ENCODE assay signal across 9 mouse cellular contexts in the genomic region with DNA sequence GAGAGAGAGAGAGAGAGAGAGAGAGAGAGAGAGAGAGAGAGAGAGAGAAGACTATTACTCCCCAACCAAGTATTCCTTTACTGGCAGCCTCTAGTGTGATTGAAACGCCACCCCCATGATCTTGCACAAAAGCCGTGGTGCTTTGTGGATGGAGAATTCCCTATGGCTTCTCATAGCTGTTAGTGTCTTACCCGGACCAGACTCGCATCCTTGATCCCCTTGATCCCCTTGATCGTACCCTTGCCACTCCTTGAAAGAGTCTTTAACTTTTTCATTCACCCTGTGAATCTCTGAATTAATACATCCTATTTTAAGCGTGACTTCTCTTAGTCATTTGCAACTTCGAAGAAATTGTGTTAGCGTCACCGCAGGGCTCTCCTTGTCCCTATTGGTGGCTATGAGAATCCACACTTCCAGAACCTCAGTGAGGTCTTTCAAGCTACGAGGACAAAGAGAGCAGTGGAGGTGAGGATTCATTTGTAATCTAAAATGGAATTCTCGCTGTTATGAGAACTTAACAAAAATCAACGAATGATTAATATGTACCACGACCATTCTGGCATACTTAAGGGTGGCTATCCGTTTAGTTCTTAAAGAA. TPM values are rescaled to one million over a fixed set of nuclear protein-coding genes. Genes with fewer than 3 reads are reported as not detected.
A peak's percentile ranks its signal among the peaks of the same experiment; 100 is the strongest.
DNase-seq lines count a peak whose midpoint lies in the region; ATAC-seq lines count a peak whose summit lies in the region.
"Had no signal": no experiment of that assay in that cellular context is flagged by ENCODE, and none has a peak within 500 bp of the region (broad histone marks: within the 10 kb centered on the region; RNA-seq: fewer than 3 reads in every experiment).

No protein-coding gene starts in this region.

- H3K4me2 ChIP-seq in liver, embryonic 11.5 days, result peak overlapping the region; percentile 48
- peak overlapping the region; percentile 92 for H3K4me2 ChIP-seq in forebrain, embryonic 12.5 days
- H3K4me2 ChIP-seq in limb, embryonic 13.5 days (replicated peaks), result peak overlapping the region; percentile 80

- no peaks in the 10 kb centered on the region for H3K4me1 ChIP-seq in liver, embryonic 11.5 days (replicated peaks; ENCODE audit: control insufficient read depth, insufficient read depth, low read length)
- peaks cover 15% of the 10 kb centered on the region for H3K4me1 ChIP-seq in forebrain, embryonic 12.5 days
- peaks cover 15% of the 10 kb centered on the region for H3K4me1 ChIP-seq in limb, embryonic 13.5 days

- H3K27me3 ChIP-seq in liver, embryonic 11.5 days (replicated peaks; ENCODE audit: control insufficient read depth, insufficient read depth, low read length), result 0 out of 2 replicates have a peak, but pooled peaks cover 6% of the 10 kb centered on the region
- H3K27me3 ChIP-seq in forebrain, embryonic 12.5 days, result peaks cover 10% of the 10 kb centered on the region; the same call in 1 of the 2 replicates
- peaks cover 16% of the 10 kb centered on the region for H3K27me3 ChIP-seq in limb, embryonic 13.5 days

- no peaks in the 10 kb centered on the region for H3K9me3 ChIP-seq in liver, embryonic 11.5 days (ENCODE audit: control insufficient read depth, low read length)
- no peaks in the 10 kb centered on the region for H3K9me3 ChIP-seq in forebrain, embryonic 12.5 days
- H3K9me3 ChIP-seq in limb, embryonic 13.5 days, result no peaks in the 10 kb centered on the region

- no peak overlapping the region for H3K27ac ChIP-seq in liver, embryonic 11.5 days (ENCODE audit: low read depth, low read length)
- H3K27ac ChIP-seq in forebrain, embryonic 12.5 days, result no peak overlapping the region
- no peak overlapping the region for H3K27ac ChIP-seq in limb, embryonic 13.5 days

- DNase-seq in liver, embryonic 11.5 days (ENCODE audit: low spot score), result no peak
- DNase-seq in liver, result no peak
- DNase-seq in retina, embryonic 14.5 days (ENCODE audit: low spot score), result peak; percentile 23
- DNase-seq in spleen, postnatal 14 days (ENCODE audit: low spot score in 2 of 2), result no peak
- DNase-seq in adrenal gland, postnatal 25 days, result no peak
- DNase-seq in layer of hippocampus, postnatal 10 days (ENCODE audit: low spot score in 2 of 2), result no peak

- no peaks in the 10 kb centered on the region for H3K36me3 ChIP-seq in liver, embryonic 11.5 days (ENCODE audit: control insufficient read depth, insufficient read depth, low read length)
- H3K36me3 ChIP-seq in forebrain, embryonic 12.5 days (replicated peaks), result no peaks in the 10 kb centered on the region
- H3K36me3 ChIP-seq in limb, embryonic 13.5 days, result no peaks in the 10 kb centered on the region

- H3K4me3 ChIP-seq in liver, embryonic 11.5 days (ENCODE audit: low read depth, low read length), result no peak overlapping the region; the same call in 1 of the 2 replicates
- peak overlapping the region; percentile 48 for H3K4me3 ChIP-seq in forebrain, embryonic 12.5 days (replicated peaks)
- H3K4me3 ChIP-seq in limb, embryonic 13.5 days, result peak overlapping the region; percentile 43

- WGBS in liver, embryonic 11.5 days, result 16% methylated on average over 14 of the region's 14 CpGs
- WGBS in forebrain, embryonic 12.5 days, result 5% methylated on average over 14 of the region's 14 CpGs
- WGBS in limb, embryonic 13.5 days, result 7% methylated on average over 14 of the region's 14 CpGs

- ATAC-seq in liver, embryonic 11.5 days (replicated peaks; ENCODE audit: low FRiP score), result no peak
- peak; percentile 61; the same call in 1 of the 2 replicates for ATAC-seq in forebrain, embryonic 12.5 days (ENCODE audit: low FRiP score)
- ATAC-seq in limb, embryonic 13.5 days (ENCODE audit: low FRiP score, low read depth), result peak; percentile 64; the same call in 1 of the 2 replicates

- no peak overlapping the region for H3K9ac ChIP-seq in liver, embryonic 11.5 days (ENCODE audit: low read depth, low read length)
- H3K9ac ChIP-seq in forebrain, embryonic 12.5 days, result peak overlapping the region; percentile 56
- peak overlapping the region; percentile 55; the same call in 1 of the 2 replicates for H3K9ac ChIP-seq in limb, embryonic 13.5 days

RNA-seq across cellular contexts. Expression of a gene that starts 0.9 kb away (rescaled TPM):
- polyA plus RNA-seq in liver, embryonic 11.5 days (2014; fragmentation: Nextera tagmentation; extraction: Ambion mirVana), result 0.10 TPM in 2 replicates
- polyA plus RNA-seq in forebrain, embryonic 12.5 days (2016; fragmentation: Nextera tagmentation; extraction: Ambion mirVana), result 0.15 TPM in 1 of 2 replicates, not detected in the other
- 0.09 TPM in 1 of 2 replicates, not detected in the other for polyA plus RNA-seq in limb, embryonic 13.5 days (2015; fragmentation: Nextera tagmentation; extraction: Ambion mirVana)
- total RNA-seq in adrenal gland, postnatal 25 days (2021), result not detected in 2 replicates
- not detected for total RNA-seq in layer of hippocampus, postnatal 10 days (2021)
- total RNA-seq: monocyte, adult 5-6 weeks had no signal
